Comparison of ENCODE assay signal across 8 mouse cellular contexts in genomic region chr11:54962810-54963209, GRCm38 (mm10). TPM values are rescaled to one million over a fixed set of nuclear protein-coding genes. Genes with fewer than 3 reads are reported as not detected.
DNase-seq lines count a peak whose midpoint lies in the region; ATAC-seq and TF ChIP-seq lines count a peak whose summit lies in the region.

Gene Tnip1 (minus strand): TSS chr11:54962917.

- no peaks in the 10 kb centered on the region for H3K9me3 ChIP-seq in ES-E14 (ENCODE audit: control insufficient read depth, insufficient read depth, low read depth, low read length)

- peak within 1 kb of the TSS; percentile 6 for H3K9ac ChIP-seq in ES-E14 (ENCODE audit: insufficient read depth, low read depth, low read length, poor library complexity, severe bottlenecking)

- H3K36me3 ChIP-seq in C2C12 (ENCODE audit: control insufficient read depth, insufficient read depth) = no peaks in the 10 kb centered on the region
- no peaks in the 10 kb centered on the region for H3K36me3 ChIP-seq in ES-E14 (ENCODE audit: control insufficient read depth, insufficient read depth, low read length, poor library complexity, severe bottlenecking)

- H3K27ac ChIP-seq in ES-E14 (ENCODE audit: insufficient read depth, low read depth, low read length, poor library complexity, severe bottlenecking) = no peak within 1 kb of the TSS
- H3K27ac ChIP-seq in embryonic fibroblast, embryonic 13.5 days (ENCODE audit: insufficient read depth, low read length) = no peak within 1 kb of the TSS

- peak; percentile 32 for ATAC-seq in megakaryocyte progenitor cell, adult 5-6 weeks (replicated peaks; ENCODE audit: poor library complexity)

- 13% methylated on average over 6 of the region's 6 CpGs for WGBS in large intestine, adult 2 months

- in situ Hi-C loops in ES-E14 (cut with MboI; ENCODE audit: low sequenced_read_pairs in 2 of 2, unreplicated experiment in 2 of 2) = no loop called here

- DNase-seq in ES-E14 (ENCODE audit: low read depth, low spot score) = no peak
- peak in 1 of 2 experiments; percentile 41 for DNase-seq in heart, postnatal 10 days
- no peak for DNase-seq in large intestine, adult 2 months (ENCODE audit: low read depth, low spot score)
- DNase-seq in thymus, postnatal 14 days = peak; percentile 55
- DNase-seq in urinary bladder, postnatal 10 days (ENCODE audit: low spot score) = no peak

- no peaks in the 10 kb centered on the region for H3K27me3 ChIP-seq in C2C12 (ENCODE audit: control insufficient read depth, insufficient read depth, insufficient read length)

- TF ChIP-seq POLR2A in embryonic fibroblast, embryonic 13.5 days (IDR thresholded peaks at IDR 0.05; ENCODE audit: low read depth, low read length) = no peak

- H3ac ChIP-seq in C2C12 (ENCODE audit: control insufficient read depth, insufficient read length, low read depth) = no peak within 1 kb of the TSS

- H3K4me1 ChIP-seq in ES-E14 (ENCODE audit: control insufficient read depth in 2 of 2, insufficient read depth in 2 of 2, low read length in 2 of 2, poor library complexity in 1 of 2) = peaks cover 15 to 28% of the 10 kb centered on the region in 2 experiments
- no peaks in the 10 kb centered on the region for H3K4me1 ChIP-seq in embryonic fibroblast, embryonic 13.5 days (ENCODE audit: control insufficient read depth, insufficient read depth, low read length)

- H3K79me3 ChIP-seq in C2C12 (ENCODE audit: low read depth) = no peaks in the 10 kb centered on the region

- intact Hi-C loops in heart, postnatal 10 days (cut with DNase I) = no loop called here

- no peak for TF ChIP-seq CTCF in C2C12 (IDR thresholded peaks at IDR 0.05; ENCODE audit: control insufficient read depth, insufficient read depth, insufficient read length)
- TF ChIP-seq CTCF in embryonic fibroblast, embryonic 13.5 days (IDR thresholded peaks at IDR 0.05; ENCODE audit: borderline replicate concordance, insufficient read depth, low read length) = no peak

- H3K4me3 ChIP-seq in C2C12 (ENCODE audit: insufficient read depth, poor library complexity, severe bottlenecking) = no peak within 1 kb of the TSS
- peak within 1 kb of the TSS; percentile 27 to 35; a peak in 3 of 4 replicates for H3K4me3 ChIP-seq in ES-E14 (ENCODE audit: insufficient read depth in 1 of 2, low read depth in 1 of 2, low read length in 2 of 2, poor library complexity in 1 of 2, severe bottlenecking in 1 of 2)
- H3K4me3 ChIP-seq in embryonic fibroblast, embryonic 13.5 days (ENCODE audit: insufficient read depth, low read length) = no peak within 1 kb of the TSS

- H3K79me2 ChIP-seq in C2C12 (ENCODE audit: control insufficient read depth, insufficient read depth) = no peaks in the 10 kb centered on the region

TF ChIP-seq in C2C12, 6 proteins besides CTCF, POLR2A, EP300 and RAD21:
- TF ChIP-seq FOSL1 (IDR thresholded peaks at IDR 0.05; ENCODE audit: insufficient read depth, low read length, poor library complexity, severe bottlenecking) = no peak
- no peak for TF ChIP-seq CEBPB (IDR thresholded peaks at IDR 0.05; ENCODE audit: low read depth)
- TF ChIP-seq MAX (IDR thresholded peaks at IDR 0.05) = no peak
- no peak for TF ChIP-seq MYOD1 (IDR thresholded peaks at IDR 0.05; ENCODE audit: control insufficient read depth, insufficient read length, low read depth)
- TF ChIP-seq USF1 (IDR thresholded peaks at IDR 0.05; ENCODE audit: low read depth) = no peak
- no peak for TF ChIP-seq MYOG (IDR thresholded peaks at IDR 0.05; ENCODE audit: control insufficient read depth, extremely low read depth, insufficient read length)
TF ChIP-seq in C2C12: peak in this region for 0.

TF ChIP-seq in ES-E14, 5 proteins besides CTCF, POLR2A, EP300 and RAD21:
- TF ChIP-seq MAFK (IDR thresholded peaks at IDR 0.05; ENCODE audit: insufficient read depth, low read depth, low read length) (no peak), CHD2 (IDR thresholded peaks at IDR 0.05; ENCODE audit: low read depth, low read length) (no peak), ZC3H11A (IDR thresholded peaks at IDR 0.05; ENCODE audit: borderline replicate concordance, low read depth, low read length) (no peak), ZNF384 (IDR thresholded peaks at IDR 0.05; ENCODE audit: low read depth, low read length) (no peak), HCFC1 (IDR thresholded peaks at IDR 0.05; ENCODE audit: borderline replicate concordance, insufficient read depth, low read length) (no peak)
TF ChIP-seq in ES-E14: peak in this region for 0.

RNA-seq across cellular contexts. Expression of gene Tnip1, which starts in this region (rescaled TPM):
- 18.8 TPM for polyA plus RNA-seq in C2C12 (2012; fragmentation: generic; extraction: Trizol)
- total RNA-seq in ES-E14 (2012; rRNA removed) = 14.3 and 24.9 TPM in 2 replicates
- polyA plus RNA-seq in embryonic fibroblast, embryonic 13.5 days (2011; ENCODE audit: insufficient read length, low read depth, missing spikeins) = 14.4 and 18.4 TPM in 2 replicates
- 10 to 100 TPM; 33.4 to 37.1 TPM for total RNA-seq in heart, postnatal 10 days (2021)
- 49.6 and 88.0 TPM in 2 replicates for polyA plus RNA-seq in large intestine, adult 2 months (2012; rRNA removed)
- 27.6 and 31.8 TPM in 2 replicates for total RNA-seq in megakaryocyte progenitor cell, adult 5-6 weeks (2015)
- total RNA-seq in megakaryocyte progenitor cell, adult 5-6 weeks (2017) = 33.8 and 38.6 TPM in 2 replicates

Comparison
In these comparisons a context has a peak if more than half of its experiments do, and no peak if none do; other contexts are left out.
1. H3K4me3 ChIP-seq: peak in ES-E14 (2 of 2); none in C2C12 (single experiment) and embryonic fibroblast, embryonic 13.5 days (single experiment).